ENCODE assay signal across 8 mouse cellular contexts in the genomic region with DNA sequence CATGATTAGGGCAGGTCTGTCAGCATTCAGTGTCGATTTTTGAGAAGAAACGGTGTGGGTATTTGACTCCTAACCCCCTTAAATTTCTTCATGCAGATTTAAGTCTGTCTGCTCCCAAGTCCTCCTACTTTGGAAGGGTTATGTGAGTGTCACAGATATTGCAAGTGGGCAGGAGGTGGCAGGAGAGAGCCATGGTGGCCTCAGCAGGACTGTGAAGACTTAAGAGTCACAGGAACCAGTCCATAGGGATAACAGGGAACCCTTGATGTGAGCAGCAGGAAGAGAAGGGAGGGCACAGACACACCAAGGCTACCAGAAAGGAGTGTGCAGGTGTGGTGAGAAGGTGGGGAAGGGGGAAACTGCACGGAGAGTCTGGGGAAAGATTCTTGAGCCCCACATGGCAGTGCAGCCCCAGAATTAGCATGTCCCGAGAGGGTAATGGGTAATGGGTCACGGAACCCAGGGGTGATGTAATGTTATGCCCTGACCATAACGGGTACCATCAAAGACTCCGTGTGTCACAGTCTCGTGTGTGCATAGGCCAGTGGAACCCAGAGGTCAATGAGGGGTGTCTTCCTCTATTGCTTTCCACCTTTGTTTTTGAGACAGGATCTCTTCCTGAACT.
DNase-seq lines count a peak whose midpoint lies in the region; ATAC-seq lines count a peak whose summit lies in the region.

No protein-coding gene starts in this region.

- no peaks in the 10 kb centered on the region for H3K9me3 ChIP-seq in kidney, embryonic 15.5 days (replicated peaks)
- no peaks in the 10 kb centered on the region for H3K9me3 ChIP-seq in limb, embryonic 13.5 days
- H3K9me3 ChIP-seq in neural tube, embryonic 14.5 days (ENCODE audit: control insufficient read depth, low read length) = no peaks in the 10 kb centered on the region

- H3K4me2 ChIP-seq in kidney, embryonic 15.5 days = no peak overlapping the region
- no peak overlapping the region for H3K4me2 ChIP-seq in limb, embryonic 13.5 days (replicated peaks)
- H3K4me2 ChIP-seq in neural tube, embryonic 14.5 days (ENCODE audit: low read depth, low read length) = no peak overlapping the region

- H3K27me3 ChIP-seq in kidney, embryonic 15.5 days = no peaks in the 10 kb centered on the region
- peaks cover 20% of the 10 kb centered on the region; the same call in 1 of the 2 replicates for H3K27me3 ChIP-seq in limb, embryonic 13.5 days
- no peaks in the 10 kb centered on the region for H3K27me3 ChIP-seq in neural tube, embryonic 14.5 days (ENCODE audit: control insufficient read depth, insufficient read depth, low read length)

- no peak overlapping the region for H3K27ac ChIP-seq in kidney, embryonic 15.5 days
- no peak overlapping the region for H3K27ac ChIP-seq in limb, embryonic 13.5 days
- no peak overlapping the region for H3K27ac ChIP-seq in neural tube, embryonic 14.5 days (ENCODE audit: low read depth, low read length)

- WGBS in kidney, embryonic 15.5 days = 42% methylated on average over 8 of the region's 8 CpGs
- WGBS in limb, embryonic 13.5 days = 48% methylated on average over 8 of the region's 8 CpGs
- WGBS in neural tube, embryonic 14.5 days = 56% methylated on average over 8 of the region's 8 CpGs

- peak; percentile 10 to 18 for DNase-seq in spleen, postnatal 36 days (ENCODE audit: low spot score in 2 of 2)
- DNase-seq in spleen, adult 12 weeks (ENCODE audit: low spot score) = no peak
- DNase-seq in cerebellum, adult 8-10 months = peak; percentile 32

- peaks cover 14% of the 10 kb centered on the region; the same call in 1 of the 2 replicates for H3K4me1 ChIP-seq in kidney, embryonic 15.5 days
- peaks cover 22% of the 10 kb centered on the region for H3K4me1 ChIP-seq in limb, embryonic 13.5 days
- no peaks in the 10 kb centered on the region for H3K4me1 ChIP-seq in neural tube, embryonic 14.5 days (ENCODE audit: control insufficient read depth, insufficient read depth, low read length)

- H3K9ac ChIP-seq in kidney, embryonic 15.5 days = no peak overlapping the region
- H3K9ac ChIP-seq in limb, embryonic 13.5 days = no peak overlapping the region
- H3K9ac ChIP-seq in neural tube, embryonic 14.5 days (replicated peaks; ENCODE audit: low read depth, low read length) = no peak overlapping the region

- ATAC-seq in frontal cortex, adult (ENCODE audit: low TSS enrichment) = peak; percentile 67; the same call in 1 of the 2 replicates
- ATAC-seq in kidney, embryonic 15.5 days (replicated peaks; ENCODE audit: low FRiP score) = peak; percentile 62; the same call in 1 of the 2 replicates
- peak; percentile 51; the same call in 1 of the 2 replicates for ATAC-seq in limb, embryonic 13.5 days (ENCODE audit: low FRiP score, low read depth)
- peak; percentile 63; the same call in 1 of the 2 replicates for ATAC-seq in neural tube, embryonic 14.5 days (ENCODE audit: low read depth)
- ATAC-seq in erythroblast, adult 5-6 weeks (replicated peaks; ENCODE audit: low FRiP score, poor library complexity, severe bottlenecking) = no peak

- no peaks in the 10 kb centered on the region for H3K36me3 ChIP-seq in kidney, embryonic 15.5 days
- H3K36me3 ChIP-seq in limb, embryonic 13.5 days = no peaks in the 10 kb centered on the region
- H3K36me3 ChIP-seq in neural tube, embryonic 14.5 days (ENCODE audit: control insufficient read depth, insufficient read depth, low read length) = no peaks in the 10 kb centered on the region

- H3K4me3 ChIP-seq in kidney, embryonic 15.5 days (replicated peaks) = no peak overlapping the region
- H3K4me3 ChIP-seq in limb, embryonic 13.5 days = no peak overlapping the region
- H3K4me3 ChIP-seq in neural tube, embryonic 14.5 days (ENCODE audit: low read depth, low read length) = no peak overlapping the region
